Mouse (Mus musculus): ENCODE measurements around the gene Ensa. TPM values are rescaled to one million over a fixed set of nuclear protein-coding genes. Genes with fewer than 3 reads are reported as not detected.
"Not testable (repeated sequence)": the region's sequence is repeated elsewhere in the genome, so short reads cannot be mapped to it uniquely, and the experiment has no call there.

The Ensa gene
- polyA plus RNA-seq, 1 experiment from 2014 or later: 88.1 TPM

DNA sequence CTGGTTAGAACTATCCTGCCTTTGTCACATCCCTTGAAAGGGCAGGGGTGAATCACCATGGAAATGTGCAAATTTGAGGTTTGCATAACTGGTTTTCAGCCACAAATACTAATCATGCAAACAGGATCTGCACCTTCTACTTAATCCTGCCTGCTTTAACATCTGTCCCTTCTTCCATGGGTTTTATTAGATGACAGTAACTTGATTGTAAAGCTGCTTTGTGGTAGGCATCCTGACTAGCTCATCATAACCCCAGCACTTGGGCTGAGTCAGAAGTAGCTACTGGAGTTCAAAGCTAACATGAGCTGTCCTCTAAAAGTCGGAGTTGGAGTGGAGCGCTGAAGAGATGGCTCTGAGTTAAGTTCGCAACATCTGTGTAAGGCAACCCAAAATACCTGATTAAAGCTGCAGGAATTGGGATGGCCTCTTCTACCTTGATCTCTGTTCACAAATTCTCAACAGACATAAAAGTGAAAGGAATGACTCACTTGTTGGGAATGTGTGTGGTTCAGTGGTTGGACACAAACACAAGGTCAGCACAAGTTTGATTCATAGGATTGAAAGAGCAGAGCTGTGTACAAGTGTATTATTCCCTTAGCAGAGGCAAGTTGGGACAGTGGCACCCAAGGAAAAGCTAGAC, 39.3 kb downstream of the Ensa start:
- no peak overlapping the region for H3K4me2 ChIP-seq
- ATAC-seq (ENCODE audit: low FRiP score): no peak
- no peaks in the 10 kb centered on the region for H3K27me3 ChIP-seq (ENCODE audit: control insufficient read depth, insufficient read depth, low read length)
- no peak for DNase-seq (ENCODE audit: low spot score, missing footprints)
- H3K36me3 ChIP-seq (ENCODE audit: control insufficient read depth, insufficient read depth, low read length): peaks cover 9% of the 10 kb centered on the region; the same call in 1 of the 2 replicates
- WGBS: 92% methylated on average over 3 of the region's 3 CpGs
- H3K9me3 ChIP-seq (ENCODE audit: control insufficient read depth, low read length): no peaks in the 10 kb centered on the region
- peaks cover 27% of the 10 kb centered on the region for H3K4me1 ChIP-seq (ENCODE audit: control insufficient read depth, insufficient read depth, low read length)
- no peak overlapping the region for H3K4me3 ChIP-seq (ENCODE audit: low read depth, low read length)
- H3K27ac ChIP-seq (ENCODE audit: low read depth, low read length): no peak overlapping the region
- no peak overlapping the region for H3K9ac ChIP-seq (ENCODE audit: low read length)

DNA sequence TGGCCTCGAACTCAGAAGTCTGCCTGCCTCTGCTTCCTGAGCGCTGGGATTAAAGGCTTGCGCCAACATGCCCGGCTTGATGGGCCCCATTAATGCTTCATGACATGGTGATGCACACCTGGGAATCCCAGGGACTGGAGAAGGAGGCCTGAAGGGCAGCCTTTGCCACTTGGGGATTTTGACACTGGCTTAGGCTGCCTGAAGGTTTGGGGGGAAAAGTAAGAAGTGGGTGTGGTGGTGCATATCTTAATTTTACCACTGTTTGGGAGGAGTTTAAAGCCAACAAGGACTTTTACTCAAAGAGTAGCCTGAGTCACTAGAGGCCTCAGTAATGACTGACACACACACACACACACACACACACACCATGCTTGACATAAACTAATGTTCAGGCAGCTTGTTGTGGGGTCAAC, 40.2 kb downstream of the Ensa start:
- Histone ChIP-seq H3K9ac (ENCODE audit: low read length) (no peak overlapping the region), H3K27me3 (ENCODE audit: control insufficient read depth, insufficient read depth, low read length) (no peaks in the 10 kb centered on the region), H3K4me2 (no peak overlapping the region), H3K9me3 (ENCODE audit: control insufficient read depth, low read length) (no peaks in the 10 kb centered on the region), H3K4me1 (ENCODE audit: control insufficient read depth, insufficient read depth, low read length) (peaks cover 27% of the 10 kb centered on the region), H3K36me3 (ENCODE audit: control insufficient read depth, insufficient read depth, low read length) (peaks cover 13% of the 10 kb centered on the region; the same call in 1 of the 2 replicates), H3K27ac (ENCODE audit: low read depth, low read length) (no peak overlapping the region), H3K4me3 (ENCODE audit: low read depth, low read length) (no peak overlapping the region)
- 85% methylated on average over 4 of the region's 4 CpGs for WGBS
- ATAC-seq (ENCODE audit: low FRiP score): no peak
- DNase-seq (ENCODE audit: low spot score, missing footprints): no peak

DNA sequence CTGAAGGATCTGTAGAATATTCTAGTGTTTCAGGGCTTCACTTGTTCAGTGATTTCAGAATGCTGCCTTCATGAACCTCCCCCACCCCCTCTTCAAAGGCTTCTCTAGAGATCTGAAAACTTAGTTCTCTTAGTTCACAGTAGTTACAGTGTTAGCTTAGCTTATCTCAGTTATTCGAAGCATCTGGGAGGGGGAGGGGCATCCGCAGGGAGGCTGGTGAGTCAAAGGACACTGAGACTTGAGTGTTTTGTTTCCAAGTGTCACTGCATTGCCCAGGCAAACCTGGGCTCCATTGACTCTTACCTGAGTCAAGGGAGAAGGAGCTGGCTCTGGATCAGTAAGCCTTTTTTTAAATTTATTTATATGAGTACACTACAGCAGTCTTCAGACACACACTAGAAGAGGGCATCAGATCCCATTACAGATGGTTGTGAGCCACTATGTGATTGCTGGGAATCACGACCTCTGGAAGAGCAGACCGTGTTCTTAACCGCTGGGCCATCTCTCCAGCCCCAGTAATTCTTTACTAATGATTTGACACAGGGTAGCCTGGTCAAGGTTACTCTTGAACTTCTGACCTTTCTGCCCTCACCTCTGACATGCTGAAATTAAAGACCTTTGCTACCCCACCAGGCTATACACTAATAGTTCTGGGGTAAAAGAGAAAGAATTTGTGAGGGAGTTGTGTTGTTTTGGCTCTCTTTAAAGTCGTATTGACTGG, 41.5 kb downstream of the Ensa start:
- no peak for ATAC-seq (ENCODE audit: low FRiP score)
- DNase-seq (ENCODE audit: low spot score, missing footprints): no peak
- WGBS: 77% methylated on average over 6 of the region's 6 CpGs

DNA sequence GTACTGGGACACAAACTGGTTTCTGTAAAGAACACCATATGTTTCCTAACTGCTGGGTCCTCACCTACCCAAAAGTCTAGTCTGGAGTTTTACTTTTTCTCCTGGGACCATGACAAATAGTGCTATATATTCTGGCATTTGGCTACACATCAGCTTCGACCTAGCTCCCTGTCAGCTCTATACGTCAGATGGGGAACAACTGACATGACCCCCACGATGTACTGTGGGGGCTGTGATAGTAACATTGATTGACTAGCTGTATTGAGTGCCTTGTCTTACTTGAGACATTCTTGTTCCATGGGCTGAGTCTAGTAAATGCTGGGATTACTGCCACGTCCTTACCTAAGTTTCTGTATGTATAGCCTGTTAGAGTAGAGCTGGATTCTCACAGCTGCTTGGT, 42.7 kb downstream of the Ensa start:
- H3K4me1 ChIP-seq (ENCODE audit: control insufficient read depth, insufficient read depth, low read length): peaks cover 10% of the 10 kb centered on the region; the same call in 1 of the 2 replicates
- WGBS: 77% methylated on average over 4 of the region's 4 CpGs

More for the DNA sequence above, 41.5 kb downstream of the Ensa start:
- Histone ChIP-seq H3K36me3 (ENCODE audit: control insufficient read depth, insufficient read depth, low read length) (peaks cover 13% of the 10 kb centered on the region; the same call in 1 of the 2 replicates), H3K27me3 (ENCODE audit: control insufficient read depth, insufficient read depth, low read length) (no peaks in the 10 kb centered on the region), H3K9me3 (ENCODE audit: control insufficient read depth, low read length) (no peaks in the 10 kb centered on the region), H3K4me2 (no peak overlapping the region), H3K27ac (ENCODE audit: low read depth, low read length) (no peak overlapping the region), H3K4me3 (ENCODE audit: low read depth, low read length) (no peak overlapping the region), H3K9ac (ENCODE audit: low read length) (no peak overlapping the region), H3K4me1 (ENCODE audit: control insufficient read depth, insufficient read depth, low read length) (peaks cover 15% of the 10 kb centered on the region)

DNA sequence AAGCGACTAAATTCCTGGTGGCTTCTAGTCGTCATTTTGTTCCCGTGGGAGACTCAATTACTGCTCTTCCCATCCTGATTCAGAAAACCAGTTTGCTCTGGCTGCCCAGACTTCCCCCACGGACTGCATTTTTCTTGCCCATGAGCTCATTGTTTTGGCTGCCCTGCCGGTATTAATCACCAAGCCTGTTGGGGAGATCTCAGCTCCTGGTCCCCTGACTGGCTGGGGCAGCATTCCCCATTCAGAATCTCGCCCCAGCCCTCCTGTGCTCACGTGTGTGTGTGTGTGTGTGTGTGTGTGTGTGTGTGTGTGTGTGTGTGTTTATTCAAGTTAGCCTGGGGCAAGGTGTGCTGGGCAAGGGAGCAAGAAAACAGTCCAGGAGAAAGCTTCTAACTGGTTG, 43.2 kb downstream of the Ensa start:
- Histone ChIP-seq H3K9me3 (ENCODE audit: control insufficient read depth, low read length) (no peaks in the 10 kb centered on the region), H3K4me3 (ENCODE audit: low read depth, low read length) (no peak overlapping the region), H3K9ac (ENCODE audit: low read length) (no peak overlapping the region), H3K36me3 (ENCODE audit: control insufficient read depth, insufficient read depth, low read length) (peaks cover 13% of the 10 kb centered on the region; the same call in 1 of the 2 replicates), H3K4me1 (ENCODE audit: control insufficient read depth, insufficient read depth, low read length) (peaks cover 5% of the 10 kb centered on the region; the same call in 1 of the 2 replicates), H3K27me3 (ENCODE audit: control insufficient read depth, insufficient read depth, low read length) (no peaks in the 10 kb centered on the region), H3K27ac (ENCODE audit: low read depth, low read length) (no peak overlapping the region), H3K4me2 (no peak overlapping the region)
- 61% methylated on average over 7 of the region's 7 CpGs for WGBS
- ATAC-seq (ENCODE audit: low FRiP score) (no peak), DNase-seq (ENCODE audit: low spot score, missing footprints) (no peak)

More for the DNA sequence above, 42.7 kb downstream of the Ensa start:
- Histone ChIP-seq H3K27ac (ENCODE audit: low read depth, low read length) (no peak overlapping the region), H3K4me3 (ENCODE audit: low read depth, low read length) (no peak overlapping the region), H3K9me3 (ENCODE audit: control insufficient read depth, low read length) (no peaks in the 10 kb centered on the region), H3K9ac (ENCODE audit: low read length) (no peak overlapping the region), H3K27me3 (ENCODE audit: control insufficient read depth, insufficient read depth, low read length) (no peaks in the 10 kb centered on the region), H3K4me2 (no peak overlapping the region), H3K36me3 (ENCODE audit: control insufficient read depth, insufficient read depth, low read length) (peaks cover 13% of the 10 kb centered on the region; the same call in 1 of the 2 replicates)
- ATAC-seq (ENCODE audit: low FRiP score) (no peak), DNase-seq (ENCODE audit: low spot score, missing footprints) (no peak)

DNA sequence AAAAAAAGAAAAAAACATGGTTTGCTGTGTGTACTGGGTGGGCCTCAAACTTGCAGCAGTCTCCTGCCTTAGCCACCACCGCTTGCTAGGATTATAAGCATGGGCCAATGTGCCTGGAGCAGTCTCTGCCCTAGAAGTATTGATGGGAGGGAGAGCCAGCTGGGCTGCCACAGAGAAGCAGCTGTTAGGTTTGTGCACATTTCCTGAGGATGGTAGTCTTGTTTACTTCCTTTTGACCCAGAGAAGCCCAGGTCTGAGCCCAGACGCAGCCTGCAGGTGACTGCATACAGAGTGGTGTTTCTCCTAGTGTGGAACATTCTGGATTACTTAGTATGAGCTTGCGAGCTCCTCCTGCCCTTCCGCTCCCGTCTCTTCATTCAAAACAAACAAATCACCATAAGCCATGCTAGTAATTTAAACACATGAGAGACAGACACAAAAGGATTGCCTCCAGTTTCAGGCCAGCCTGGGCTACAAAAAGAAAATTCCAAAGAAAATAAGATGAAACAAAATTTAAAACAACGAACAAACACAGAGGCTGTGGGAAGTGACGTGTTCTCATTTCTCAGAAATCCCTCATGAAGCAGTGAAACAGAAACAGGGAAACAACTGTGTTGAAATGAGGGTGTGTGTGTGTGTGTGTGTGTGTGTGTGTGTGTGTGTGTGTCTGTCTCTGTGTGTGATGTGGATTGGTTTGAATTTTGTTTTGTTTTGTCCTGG, 44.0 kb downstream of the Ensa start:
- no peak overlapping the region for H3K4me3 ChIP-seq (ENCODE audit: low read depth, low read length)
- H3K27ac ChIP-seq (ENCODE audit: low read depth, low read length): no peak overlapping the region
- no peaks in the 10 kb centered on the region for H3K27me3 ChIP-seq (ENCODE audit: control insufficient read depth, insufficient read depth, low read length)
- no peak overlapping the region for H3K9ac ChIP-seq (ENCODE audit: low read length)
- ATAC-seq (ENCODE audit: low FRiP score) (no peak), DNase-seq (ENCODE audit: low spot score, missing footprints) (no peak)
- H3K4me2 ChIP-seq: no peak overlapping the region
- 82% methylated on average over 7 of the region's 7 CpGs for WGBS
- H3K36me3 ChIP-seq (ENCODE audit: control insufficient read depth, insufficient read depth, low read length): peaks cover 9% of the 10 kb centered on the region; the same call in 1 of the 2 replicates
- peaks cover 9% of the 10 kb centered on the region for H3K4me1 ChIP-seq (ENCODE audit: control insufficient read depth, insufficient read depth, low read length)
- H3K9me3 ChIP-seq (ENCODE audit: control insufficient read depth, low read length): no peaks in the 10 kb centered on the region

DNA sequence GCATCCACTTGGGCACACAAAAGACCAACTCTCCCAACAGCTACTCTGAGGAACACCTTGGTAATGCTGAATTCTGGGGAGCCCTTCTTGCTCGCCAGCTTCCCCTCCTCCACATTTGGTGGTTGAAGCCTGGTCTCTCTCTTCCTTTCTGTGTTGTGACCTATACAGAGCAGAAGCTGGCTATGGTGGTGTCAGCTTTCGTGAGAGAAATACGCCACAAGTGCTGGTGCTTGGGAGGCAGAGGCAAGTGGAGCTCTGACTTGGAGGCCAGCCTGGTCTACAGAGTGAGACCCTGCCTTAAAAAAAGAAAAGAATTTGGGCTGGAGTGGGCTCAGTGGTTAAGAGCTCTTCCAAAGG, 44.5 kb downstream of the Ensa start:
- no peaks in the 10 kb centered on the region for H3K9me3 ChIP-seq (ENCODE audit: control insufficient read depth, low read length)
- no peak overlapping the region for H3K9ac ChIP-seq (ENCODE audit: low read length)
- peaks cover 11% of the 10 kb centered on the region for H3K4me1 ChIP-seq (ENCODE audit: control insufficient read depth, insufficient read depth, low read length)
- no peak overlapping the region for H3K4me2 ChIP-seq
- peaks cover 9% of the 10 kb centered on the region; the same call in 1 of the 2 replicates for H3K36me3 ChIP-seq (ENCODE audit: control insufficient read depth, insufficient read depth, low read length)
- H3K27ac ChIP-seq (ENCODE audit: low read depth, low read length): no peak overlapping the region
- DNase-seq (ENCODE audit: low spot score, missing footprints) (no peak), ATAC-seq (ENCODE audit: low FRiP score) (no peak)
- WGBS: 88% methylated on average over 3 of the region's 3 CpGs
- no peak overlapping the region for H3K4me3 ChIP-seq (ENCODE audit: low read depth, low read length)
- H3K27me3 ChIP-seq (ENCODE audit: control insufficient read depth, insufficient read depth, low read length): no peaks in the 10 kb centered on the region

DNA sequence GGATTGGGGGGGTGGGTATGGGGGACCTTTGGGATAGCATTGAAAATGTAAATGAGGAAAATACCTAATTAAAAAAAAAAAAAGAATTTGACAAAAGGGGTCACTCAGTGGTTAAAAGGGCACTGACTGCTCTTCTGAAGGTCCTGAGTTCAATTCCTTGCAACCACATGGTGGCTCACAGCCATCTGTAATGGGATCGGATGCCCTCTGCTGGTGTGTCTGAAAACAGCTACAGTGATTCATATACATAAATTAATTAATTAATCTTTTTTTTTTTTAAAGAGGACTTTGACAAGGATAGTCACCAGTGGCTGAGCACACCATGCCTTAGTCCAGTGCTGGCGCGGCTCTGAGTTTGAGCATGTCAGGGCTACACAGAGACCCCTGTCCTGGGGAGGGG, 45.6 kb downstream of the Ensa start:
- not testable (repeated sequence) for DNase-seq (ENCODE audit: low spot score, missing footprints); H3K4me2 ChIP-seq; H3K9me3 ChIP-seq (ENCODE audit: control insufficient read depth, low read length); H3K4me3 ChIP-seq (ENCODE audit: low read depth, low read length); H3K9ac ChIP-seq (ENCODE audit: low read length); ATAC-seq (ENCODE audit: low FRiP score); H3K27ac ChIP-seq (ENCODE audit: low read depth, low read length); H3K27me3 ChIP-seq (ENCODE audit: control insufficient read depth, insufficient read depth, low read length); H3K36me3 ChIP-seq (ENCODE audit: control insufficient read depth, insufficient read depth, low read length)
- 96% methylated on average over 3 of the region's 3 CpGs for WGBS
- peaks cover 11% of the 10 kb centered on the region for H3K4me1 ChIP-seq (ENCODE audit: control insufficient read depth, insufficient read depth, low read length)

DNA sequence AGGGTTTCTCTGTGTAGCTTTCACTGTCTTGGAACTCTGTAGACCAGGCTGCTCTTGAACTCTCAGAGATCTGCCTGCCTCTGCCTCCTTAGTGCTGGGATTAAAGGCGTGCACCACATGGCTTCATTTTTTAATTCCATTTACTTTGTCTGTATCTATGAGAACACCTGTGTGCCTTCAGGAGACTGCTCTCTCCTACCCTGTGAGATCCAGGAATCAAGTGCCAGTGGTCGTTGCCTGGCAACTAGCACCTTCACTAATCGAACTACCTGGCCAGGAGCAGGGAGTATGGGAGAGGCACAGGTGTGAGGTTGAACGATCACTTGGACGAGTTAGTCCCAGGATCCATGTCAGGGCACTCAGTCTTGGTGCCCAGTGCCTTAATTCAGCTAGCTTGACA, 46.4 kb downstream of the Ensa start:
- DNase-seq (ENCODE audit: low spot score, missing footprints) (no peak), ATAC-seq (ENCODE audit: low FRiP score) (no peak)
- WGBS: 93% methylated on average over 5 of the region's 5 CpGs
- Histone ChIP-seq H3K4me2 (no peak overlapping the region), H3K9me3 (ENCODE audit: control insufficient read depth, low read length) (no peaks in the 10 kb centered on the region), H3K9ac (ENCODE audit: low read length) (no peak overlapping the region), H3K36me3 (ENCODE audit: control insufficient read depth, insufficient read depth, low read length) (peaks cover 4% of the 10 kb centered on the region; the same call in 1 of the 2 replicates), H3K27me3 (ENCODE audit: control insufficient read depth, insufficient read depth, low read length) (no peaks in the 10 kb centered on the region), H3K27ac (ENCODE audit: low read depth, low read length) (no peak overlapping the region), H3K4me3 (ENCODE audit: low read depth, low read length) (no peak overlapping the region), H3K4me1 (ENCODE audit: control insufficient read depth, insufficient read depth, low read length) (peaks cover 9% of the 10 kb centered on the region)

Data from midbrain, embryonic 11.5 days (tissue).